Mouse (Mus musculus) CH12.LX (cell line): ENCODE data around the gene Lsm10. TPM values are rescaled to one million over a fixed set of nuclear protein-coding genes. Genes with fewer than 3 reads are reported as not detected.

Experiments used
- DNase-seq: peaks from one replicate; pipeline ENCODE4 v3.0.0-alpha.2; 2013; ENCODE audit errors: extremely low read depth
- H3K27ac ChIP-seq: 2 replicates; pipeline ENCODE4 v1.5.1; 2012; ENCODE audit warnings: low read depth, mild to moderate bottlenecking, control low read depth, moderate library complexity; ENCODE audit not compliant: insufficient read depth
- H3K27me3 ChIP-seq: replicated peaks from 2 replicates; pipeline ENCODE3; 2012; ENCODE audit warnings: inconsistent platforms
- H3K36me3 ChIP-seq, 2 experiments: replicated peaks in 1 of 2; 2 replicates each; pipeline versions ENCODE3 to v1.6.1; 2012; ENCODE audit warnings: inconsistent platforms in 1 of 2, low read length in 1 of 2, mild to moderate bottlenecking in 1 of 2, mixed read lengths in 1 of 2, moderate library complexity in 1 of 2; ENCODE audit not compliant: control insufficient read depth in 1 of 2, insufficient read depth in 1 of 2
- H3K4me1 ChIP-seq, 2 experiments: 2 replicates each; pipeline ENCODE4 v1.6.1; 2012; ENCODE audit warnings: inconsistent platforms in 1 of 2, moderate library complexity in 1 of 2; ENCODE audit not compliant: insufficient read depth in 2 of 2, control insufficient read depth in 1 of 2
- H3K4me2 ChIP-seq: 2 replicates; pipeline ENCODE4 v1.6.1; 2012; ENCODE audit warnings: low read depth, mild to moderate bottlenecking, control low read depth; ENCODE audit not compliant: poor library complexity, insufficient read depth, severe bottlenecking
- H3K4me3 ChIP-seq, 3 experiments: fragments of 150-350 bp in 1 of 3; sonication (generic) in 1 of 3; replicated peaks in 1 of 3; 2 replicates each; pipeline versions ENCODE3 to v1.5.1; 2011 to 2012; ENCODE audit warnings: low read depth in 2 of 3, low read length in 2 of 3, mild to moderate bottlenecking in 2 of 3, moderate library complexity in 2 of 3, control low read depth in 1 of 3, improper control_type of control experiment in 1 of 3, inconsistent platforms in 1 of 3, mixed read lengths in 1 of 3; ENCODE audit not compliant: poor library complexity in 1 of 3
- H3K79me2 ChIP-seq: replicated peaks from 2 replicates; pipeline ENCODE4 v1.6.1; 2012; ENCODE audit warnings: mild to moderate bottlenecking, moderate library complexity; ENCODE audit not compliant: control insufficient read depth, poor library complexity, insufficient read depth, severe bottlenecking; ENCODE audit errors: extremely low read depth
- H3K9ac ChIP-seq: 2 replicates; pipeline ENCODE4 v1.6.1; 2012; ENCODE audit warnings: low read depth, mild to moderate bottlenecking, control low read depth, moderate library complexity; ENCODE audit not compliant: insufficient read depth
- H3K9me3 ChIP-seq: replicated peaks from 2 replicates; pipeline ENCODE3; 2012; ENCODE audit warnings: low read length, inconsistent platforms, mixed read lengths
- CHD1 ChIP-seq: IDR thresholded peaks from 2 replicates; pipeline ENCODE4 v1.6.1; 2012; ENCODE audit warnings: low read depth, low read length, improper control_type of control experiment, inconsistent platforms
- CTCF ChIP-seq, 2 experiments: IDR thresholded peaks in 1 of 2; conservative IDR thresholded peaks in 1 of 2; 2 replicates each; pipeline ENCODE4 v1.5.1; 2011 to 2012; ENCODE audit warnings: low read depth in 2 of 2, low read length in 2 of 2, improper control_type of control experiment in 1 of 2, inconsistent platforms in 1 of 2, mild to moderate bottlenecking in 1 of 2, moderate library complexity in 1 of 2
- GABPA ChIP-seq: IDR thresholded peaks from 2 replicates; pipeline ENCODE4 v1.6.1; 2012; ENCODE audit warnings: low read depth, low read length, improper control_type of control experiment, inconsistent platforms; ENCODE audit not compliant: insufficient replicate concordance
- IRF4 ChIP-seq: IDR thresholded peaks from 2 replicates; pipeline ENCODE4 v1.6.1; 2014; ENCODE audit warnings: low read depth, mild to moderate bottlenecking, inconsistent platforms, low read length, improper control_type of control experiment
- JUN ChIP-seq: IDR thresholded peaks from 2 replicates; pipeline ENCODE4 v1.6.1; 2011; ENCODE audit warnings: low read depth, mild to moderate bottlenecking, low read length, improper control_type of control experiment, moderate library complexity; ENCODE audit not compliant: insufficient read depth
- MAFK ChIP-seq: IDR thresholded peaks from 2 replicates; pipeline ENCODE4 v1.6.1; 2011; ENCODE audit warnings: low read length, improper control_type of control experiment; ENCODE audit not compliant: insufficient replicate concordance
- MAX ChIP-seq: IDR thresholded peaks from 2 replicates; pipeline ENCODE4 v1.6.1; 2011; ENCODE audit warnings: low read length, improper control_type of control experiment
- MYC ChIP-seq: IDR thresholded peaks from 2 replicates; pipeline ENCODE4 v1.6.1; 2011; ENCODE audit warnings: low read depth, mild to moderate bottlenecking, improper control_type of control experiment, low read length
- NRF1 ChIP-seq: IDR thresholded peaks from 2 replicates; pipeline ENCODE4 v1.6.1; 2014; ENCODE audit warnings: low read depth, mild to moderate bottlenecking, inconsistent platforms, low read length, improper control_type of control experiment, moderate library complexity
- RCOR1 ChIP-seq: conservative IDR thresholded peaks from 2 replicates; pipeline ENCODE4 v1.6.1; 2012; ENCODE audit warnings: low read depth, mild to moderate bottlenecking, inconsistent platforms, low read length, improper control_type of control experiment
- SIN3A ChIP-seq: IDR thresholded peaks from 2 replicates; pipeline ENCODE4 v1.6.1; 2012; ENCODE audit warnings: low read length, improper control_type of control experiment, inconsistent platforms
- SMC3 ChIP-seq: IDR thresholded peaks from 2 replicates; pipeline ENCODE4 v1.6.1; 2011; ENCODE audit warnings: low read depth, low read length, improper control_type of control experiment
- UBTF ChIP-seq: IDR thresholded peaks from 2 replicates; pipeline ENCODE4 v1.6.1; 2012; ENCODE audit warnings: low read depth, mild to moderate bottlenecking, inconsistent platforms, low read length, improper control_type of control experiment, moderate library complexity
- USF1 ChIP-seq: IDR thresholded peaks from 2 replicates; pipeline ENCODE4 v1.6.1; 2014; ENCODE audit warnings: low read depth, mild to moderate bottlenecking, inconsistent platforms, low read length, improper control_type of control experiment
- ZC3H11A ChIP-seq: IDR thresholded peaks from 2 replicates; pipeline ENCODE4 v1.6.1; 2012; ENCODE audit warnings: low read depth, mild to moderate bottlenecking, inconsistent platforms, low read length, improper control_type of control experiment
- ZKSCAN1 ChIP-seq: IDR thresholded peaks from 2 replicates; pipeline ENCODE4 v1.6.1; 2012; ENCODE audit warnings: low read depth, inconsistent platforms, low read length, improper control_type of control experiment, borderline replicate concordance
- ZMIZ1 ChIP-seq: IDR thresholded peaks from 2 replicates; pipeline ENCODE4 v1.6.1; 2012; ENCODE audit warnings: low read depth, mild to moderate bottlenecking, inconsistent platforms, low read length, improper control_type of control experiment
- dilution Hi-C: fragments of 300-500 bp; cut with MboI; formaldehyde crosslinking; loops from 2 replicates; pipeline ENCODE4 v1.14.3; 2020; ENCODE audit warnings: low sequenced_read_pairs; ENCODE audit not compliant: extremely low pct_unique_long_range_greater_than_20kb, extremely low pct_ligation_motif_present
- in situ Hi-C: fragments of 300-500 bp; cut with MboI; formaldehyde crosslinking; loops from 3 replicates; pipeline ENCODE4 v1.14.3; 2019; ENCODE audit warnings: low sequenced_read_pairs, low pct_ligation_motif_present, low pct_unique_long_range_greater_than_20kb, mixed read lengths
- polyA plus RNA-seq: library from polyadenylated mRNA; unstranded; fragments of >175 nt; gene quantifications from 2 replicates; pipeline ENCODE4 v1.2.1, GENCODE M21; 2012; ENCODE audit warnings: low read depth; ENCODE audit not compliant: insufficient read length
- total RNA-seq, 2 experiments: library from RNA; depleted of rRNA; stranded (reverse); fragments of 300-350 nt in 1 of 2; fragments of >200 nt in 1 of 2; gene quantifications; 2 replicates each; pipeline ENCODE4 v1.2.3; 2012 to 2014

Gene Lsm10
- total and polyA plus RNA-seq, 3 experiments = 49.2 to 63.9 (median 52.1) TPM

- dilution Hi-C loops = no loop called here
- H3K4me3 ChIP-seq = no peak overlapping the region
- peaks cover 90 to 96% of the 10 kb centered on the region in 2 experiments for H3K36me3 ChIP-seq
Observed at GRCm38 (mm10) chr4:126134639-126135038, 38.2 kb downstream of the Lsm10 start.

DNA sequence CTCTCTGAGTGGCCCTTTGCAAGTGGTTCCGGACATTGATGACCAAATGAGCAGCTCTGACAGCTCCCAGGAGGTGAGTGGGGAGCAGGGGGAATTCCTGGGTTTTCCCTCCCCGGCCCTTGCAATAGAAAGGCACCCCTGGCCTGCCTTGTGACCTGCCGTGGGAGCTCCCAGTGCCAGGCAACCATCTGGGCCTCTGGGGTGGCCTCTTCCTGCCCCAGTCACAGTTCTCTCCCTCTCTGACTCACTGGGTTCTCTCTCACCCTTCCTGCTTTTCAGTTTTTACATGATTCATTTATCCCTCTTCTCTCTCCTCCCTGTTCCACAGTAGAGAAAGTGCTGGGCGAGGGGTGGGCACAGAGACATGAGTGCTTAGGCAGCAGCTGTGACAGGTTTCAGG, 41.4 kb downstream of the Lsm10 start:
- H3K27ac ChIP-seq = no peak overlapping the region
- no peaks in the 10 kb centered on the region for H3K9me3 ChIP-seq
- DNase-seq = no peak
- dilution Hi-C loops (no loop called here), in situ Hi-C loops (no loop called here)
- peaks cover 78 to 87% of the 10 kb centered on the region in 2 experiments for H3K36me3 ChIP-seq
- no peaks in the 10 kb centered on the region for H3K27me3 ChIP-seq
- H3K4me2 ChIP-seq = no peak overlapping the region
- no peak overlapping the region for H3K9ac ChIP-seq
- no peak for TF ChIP-seq NRF1
- no peak for TF ChIP-seq USF1
- no peak for TF ChIP-seq MAX
- no peak for TF ChIP-seq MAFK
- peaks cover 0 to 20% of the 10 kb centered on the region in 2 experiments; a peak in 3 of 4 replicates for H3K4me1 ChIP-seq
- H3K4me3 ChIP-seq = no peak overlapping the region
- H3K79me2 ChIP-seq = no peaks in the 10 kb centered on the region

More at GRCm38 (mm10) chr4:126134639-126135038, 38.2 kb downstream of the Lsm10 start:
- in situ Hi-C loops = no loop called here
- no peak overlapping the region for H3K27ac ChIP-seq
- no peak overlapping the region for H3K4me2 ChIP-seq
- H3K9ac ChIP-seq = no peak overlapping the region
- no peaks in the 10 kb centered on the region for H3K9me3 ChIP-seq
- H3K27me3 ChIP-seq = no peaks in the 10 kb centered on the region
- no peak for DNase-seq
- H3K79me2 ChIP-seq = no peaks in the 10 kb centered on the region
- TF ChIP-seq ZC3H11A = no peak
- no peak for TF ChIP-seq NRF1
- no peak for TF ChIP-seq UBTF
- TF ChIP-seq GABPA = no peak
- TF ChIP-seq ZKSCAN1 = no peak
- no peak for TF ChIP-seq RCOR1
- no peak for TF ChIP-seq ZMIZ1
- TF ChIP-seq JUN = no peak
- no peak for TF ChIP-seq SMC3
- TF ChIP-seq CHD1 = no peak
- TF ChIP-seq MYC = no peak
- no peak for TF ChIP-seq IRF4
- no peak for TF ChIP-seq SIN3A
- TF ChIP-seq CTCF (conservative IDR thresholded peaks at IDR 0.05 in 1 of 2, IDR thresholded peaks at IDR 0.05 in 1 of 2; ENCODE audit: low read depth in 2 of 2, low read length in 2 of 2) = no peak
- H3K4me1 ChIP-seq = peaks cover 0 to 20% of the 10 kb centered on the region in 2 experiments; a peak in 3 of 4 replicates
